Mouse (Mus musculus): ENCODE results near the gene Tctn3.

Gene Tctn3

GRCm38 (mm10) chr19:40553849-40554248, 58.2 kb downstream of the Tctn3 start:
- peak in 1 of 2 experiments; percentile 21 for DNase-seq

- no peak for DNase-seq
Observed at GRCm38 (mm10) chr19:40553014-40553789, 58.8 kb downstream of the Tctn3 start.

- DNase-seq = no peak
Observed at GRCm38 (mm10) chr19:40549516-40550135, 62.4 kb downstream of the Tctn3 start.

DNA sequence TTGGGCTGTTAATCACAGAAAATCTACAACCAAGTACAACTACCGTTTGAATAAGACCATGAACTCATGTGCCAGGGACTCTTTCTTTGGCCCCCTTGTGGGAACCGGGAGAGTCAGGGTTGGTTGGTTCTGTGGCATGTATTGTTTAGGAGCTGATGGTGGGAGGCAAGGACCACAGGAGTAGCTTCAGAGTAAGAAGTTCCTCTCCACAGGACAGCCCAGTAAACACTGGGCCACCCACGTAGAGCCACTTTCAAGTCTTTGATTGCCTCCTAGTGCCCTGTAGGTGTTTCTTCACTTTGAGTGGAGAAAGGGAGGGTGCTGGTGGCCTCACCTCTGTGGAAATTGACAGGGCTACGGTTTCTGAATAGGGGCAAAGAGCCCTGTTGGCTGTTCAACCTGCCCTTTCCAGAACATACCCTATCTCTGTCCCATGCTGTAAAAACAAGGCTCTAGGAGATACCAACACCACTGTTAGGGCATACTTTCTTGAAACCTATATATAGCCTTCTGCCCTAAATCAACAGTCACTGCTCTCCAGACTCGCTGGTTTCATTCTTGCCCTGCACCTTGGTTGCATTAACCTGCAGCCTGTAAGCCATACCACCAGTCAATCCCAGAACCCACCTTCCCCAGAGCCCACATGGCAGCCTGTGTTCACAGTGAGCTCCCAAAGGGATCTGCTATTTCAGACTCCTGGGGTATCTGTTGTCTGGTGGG, 63.1 kb downstream of the Tctn3 start:
- no peak for DNase-seq

GRCm38 (mm10) chr19:40548386-40548785, 63.6 kb downstream of the Tctn3 start:
- DNase-seq = no peak

Measured in cerebellum, adult 18-20 months (tissue).